Mouse (Mus musculus) forebrain, embryonic 10.5 days (tissue): Measurements from ENCODE around the gene Swsap1. TPM values are rescaled to one million over a fixed set of nuclear protein-coding genes. Genes with fewer than 3 reads are reported as not detected.

Source experiments
- DNase-seq: peaks from one replicate; pipeline ENCODE4 v3.0.0-alpha.2; 2017; ENCODE audit warnings: low spot score; ENCODE audit errors: extremely low spot score
- H3K27ac ChIP-seq: fragments of 300-500 bp; sonication (generic); 2 replicates; pipeline ENCODE4 v1.5.1; 2016; ENCODE audit warnings: mild to moderate bottlenecking
- H3K27me3 ChIP-seq: fragments of 300-500 bp; sonication (generic); 2 replicates; pipeline ENCODE4 v1.6.1; 2016; ENCODE audit warnings: mild to moderate bottlenecking; ENCODE audit not compliant: poor library complexity, severe bottlenecking
- H3K36me3 ChIP-seq: fragments of 300-500 bp; sonication (generic); replicated peaks from 2 replicates; pipeline ENCODE4 v1.6.1; 2016; ENCODE audit warnings: mild to moderate bottlenecking, moderate library complexity
- H3K4me1 ChIP-seq: fragments of 300-500 bp; sonication (generic); 2 replicates; pipeline ENCODE4 v1.6.1; 2016
- H3K4me3 ChIP-seq: fragments of 300-500 bp; sonication (generic); 2 replicates; pipeline ENCODE4 v1.5.1; 2016; ENCODE audit warnings: mild to moderate bottlenecking, moderate library complexity
- H3K9me3 ChIP-seq: fragments of 300-500 bp; sonication (generic); 2 replicates; pipeline ENCODE4 v1.6.1; 2016; ENCODE audit warnings: mild to moderate bottlenecking, moderate library complexity
- WGBS: fragments of 180-500 bp; shearing (Covaris S2); methylation state at CpG from one replicate; pipeline ENCODE4 v1.1.7; 2016; 5-methylcytosine and 5-hydroxymethylcytosine counted together
- polyA plus RNA-seq: library from polyadenylated mRNA; unstranded; fragments of >200 nt; fragmentation: Nextera tagmentation; extraction: Ambion mirVana; gene quantifications from 2 replicates; pipeline ENCODE4 v1.2.1, GENCODE M21; 2016

Gene Swsap1
- polyA plus RNA-seq, 1 experiment from 2014 or later: 9.6 TPM

DNA sequence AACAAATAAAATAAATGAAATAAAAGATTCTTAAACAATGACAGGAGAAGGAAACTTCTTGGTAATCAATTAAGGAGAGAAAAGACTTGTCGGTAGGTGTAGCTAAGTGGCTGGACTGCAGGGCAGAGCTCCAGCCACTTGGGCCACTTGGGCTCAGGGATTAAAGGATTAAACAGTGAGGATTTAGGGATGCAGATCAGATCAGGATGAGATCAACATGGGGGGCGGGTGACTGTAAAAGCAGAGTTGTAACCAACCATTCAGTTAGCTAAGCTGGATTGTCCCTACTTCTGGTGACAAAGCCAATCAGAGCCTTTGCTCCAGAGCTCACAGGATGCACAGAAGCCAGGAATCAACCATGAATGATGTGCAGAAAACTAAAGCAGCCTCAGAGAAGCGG is 28.4 kb downstream of the Swsap1 start:
- peaks cover 32% of the 10 kb centered on the region for H3K4me1 ChIP-seq
- WGBS: 14% methylated on average over 3 of the region's 3 CpGs
- H3K9me3 ChIP-seq: no peaks in the 10 kb centered on the region
- peaks cover 8% of the 10 kb centered on the region for H3K36me3 ChIP-seq
- no peak overlapping the region for H3K27ac ChIP-seq
- peaks cover 71% of the 10 kb centered on the region for H3K27me3 ChIP-seq
- no peak overlapping the region for H3K4me3 ChIP-seq
- DNase-seq: no peak

DNA sequence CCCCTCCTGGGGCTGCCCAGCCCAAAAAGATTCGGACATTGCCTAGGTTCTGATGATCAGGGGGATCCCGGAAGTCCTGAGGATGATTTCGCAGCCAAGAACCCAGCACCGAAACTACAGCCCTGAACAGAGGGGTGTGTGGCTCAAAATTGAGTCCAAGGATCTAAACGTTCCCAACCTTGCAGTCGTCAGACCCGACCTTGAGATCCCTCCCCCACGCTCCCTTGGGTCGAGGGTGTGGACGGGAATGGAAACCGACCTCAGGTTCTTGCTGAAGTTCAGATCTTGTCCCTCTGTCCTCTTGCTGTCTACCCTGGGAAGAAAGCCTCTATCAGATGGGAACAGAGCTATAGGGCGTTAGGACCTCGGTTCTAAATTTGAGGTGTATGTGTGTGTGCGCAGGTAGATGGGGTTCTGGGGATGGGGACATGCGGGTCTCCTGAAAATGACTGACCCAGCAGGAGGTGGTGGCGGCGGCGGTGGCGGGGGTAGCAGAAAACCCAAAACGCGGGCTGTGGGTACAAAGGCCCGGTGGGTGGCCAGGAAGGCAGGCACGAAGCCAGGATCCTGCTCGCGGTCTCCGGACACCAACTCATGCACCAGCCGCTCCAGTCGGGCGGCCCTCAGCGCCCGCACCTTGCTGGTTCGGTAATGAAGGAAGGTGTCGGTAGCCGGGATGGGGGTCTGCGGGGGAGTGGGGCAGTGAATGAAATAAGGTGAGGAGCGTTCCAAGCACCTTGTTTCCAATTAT is 32.2 kb downstream of the Swsap1 start:
- WGBS: 7% methylated on average over 36 of the region's 36 CpGs
- Histone ChIP-seq H3K27me3 (peaks cover 98% of the 10 kb centered on the region), H3K9me3 (no peaks in the 10 kb centered on the region), H3K4me1 (peaks cover 48% of the 10 kb centered on the region), H3K36me3 (no peaks in the 10 kb centered on the region), H3K4me3 (peak overlapping the region; percentile 63), H3K27ac (no peak overlapping the region)
- no peak for DNase-seq

DNA sequence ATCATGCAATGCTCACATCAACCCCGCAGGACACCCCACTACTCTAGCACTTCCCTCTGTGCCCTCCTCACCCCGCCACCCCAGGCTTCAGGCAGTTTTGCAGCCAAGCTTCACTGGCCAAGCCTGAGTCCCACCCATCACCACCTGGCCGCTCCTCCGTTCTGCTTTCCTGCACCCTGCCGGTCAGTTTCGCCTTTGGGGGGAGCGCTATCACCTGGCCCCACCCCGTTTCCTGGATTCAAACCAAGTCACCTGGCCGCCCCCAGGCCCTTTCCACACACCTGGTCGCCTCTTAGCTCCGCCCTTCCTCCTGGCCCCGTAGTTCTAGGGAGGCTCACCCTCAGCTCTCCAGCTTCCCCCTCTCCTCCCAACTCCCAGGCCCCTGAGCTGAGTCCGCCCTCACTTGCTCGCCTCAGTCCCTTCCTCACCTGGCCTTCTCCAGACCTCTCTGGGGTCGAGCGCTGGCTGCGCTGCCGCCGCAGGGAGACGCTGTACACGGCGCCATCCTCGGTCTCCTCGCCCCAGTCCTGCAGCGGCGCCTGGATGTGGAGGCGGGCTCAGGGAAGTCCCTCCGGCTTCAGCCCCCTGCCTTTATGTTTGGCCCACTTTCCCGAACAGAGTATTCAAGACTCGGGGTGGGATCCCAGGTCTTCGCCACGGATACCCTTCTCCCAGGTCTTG is 33.0 kb downstream of the Swsap1 start:
- peaks cover 47% of the 10 kb centered on the region for H3K4me1 ChIP-seq
- H3K4me3 ChIP-seq: peak overlapping the region; percentile 63
- WGBS: under 1% methylated on average over 32 of the region's 32 CpGs
- no peak for DNase-seq
- no peaks in the 10 kb centered on the region for H3K9me3 ChIP-seq
- H3K27me3 ChIP-seq: peaks cover 100% of the 10 kb centered on the region
- peak overlapping the region; percentile 48; the same call in 1 of the 2 replicates for H3K27ac ChIP-seq
- no peaks in the 10 kb centered on the region for H3K36me3 ChIP-seq

DNA sequence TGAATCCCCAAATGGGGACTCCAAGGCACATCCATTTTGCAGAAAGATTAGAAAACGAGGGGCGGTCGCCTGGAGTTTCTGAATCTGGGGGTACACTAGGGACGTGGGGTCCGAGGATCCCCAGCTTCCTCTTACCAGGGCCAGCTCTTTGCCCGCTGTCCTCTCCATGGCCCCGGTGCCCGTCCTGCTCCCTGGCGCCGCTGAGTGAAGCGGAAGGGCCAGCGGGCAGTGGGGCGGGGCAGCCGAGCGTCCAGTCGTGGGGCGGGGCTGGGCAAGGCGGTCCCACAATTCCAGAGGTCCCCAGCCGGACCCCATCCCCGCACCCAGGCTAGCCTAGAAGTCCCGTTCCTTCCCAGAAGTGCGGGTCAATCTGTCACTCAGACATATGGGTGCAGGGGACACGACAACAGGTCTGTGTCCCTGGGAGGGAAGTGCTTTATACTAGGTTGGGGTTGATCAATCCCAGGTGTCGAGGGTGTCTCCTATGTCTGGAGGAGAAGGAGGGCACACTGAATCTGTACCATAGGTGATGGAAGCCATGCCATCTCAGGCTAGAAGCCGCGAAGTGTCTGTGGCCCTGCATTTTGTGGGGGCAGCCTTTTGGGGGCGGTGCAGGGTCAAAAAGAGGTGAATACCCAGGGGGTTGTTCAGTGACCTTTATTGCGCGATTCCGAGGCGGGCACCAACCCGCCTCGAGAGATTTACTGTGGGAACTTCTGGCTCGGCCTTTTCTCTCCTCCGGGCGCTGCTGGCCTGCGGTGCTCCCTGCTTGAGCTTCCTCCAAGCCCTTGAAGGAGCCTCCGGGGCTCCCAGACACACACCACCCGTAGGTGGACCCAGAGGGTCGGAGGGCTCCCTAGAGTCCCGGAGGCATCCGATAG is 33.9 kb downstream of the Swsap1 start, which contains the start of gene Rgl3:
Gene Rgl3 (minus strand): TSS at position 217 of the 881 bp plus-strand sequence.
- no peaks in the 10 kb centered on the region for H3K9me3 ChIP-seq
- peak within 1 kb of the TSS; percentile 48; the same call in 1 of the 2 replicates for H3K27ac ChIP-seq
- no peaks in the 10 kb centered on the region for H3K36me3 ChIP-seq
- peak within 1 kb of the TSS; percentile 63 for H3K4me3 ChIP-seq
- H3K4me1 ChIP-seq: peaks cover 38% of the 10 kb centered on the region
- DNase-seq: peak; percentile 57
- 1% methylated on average over 42 of the region's 42 CpGs for WGBS
- peaks cover 93% of the 10 kb centered on the region for H3K27me3 ChIP-seq

DNA sequence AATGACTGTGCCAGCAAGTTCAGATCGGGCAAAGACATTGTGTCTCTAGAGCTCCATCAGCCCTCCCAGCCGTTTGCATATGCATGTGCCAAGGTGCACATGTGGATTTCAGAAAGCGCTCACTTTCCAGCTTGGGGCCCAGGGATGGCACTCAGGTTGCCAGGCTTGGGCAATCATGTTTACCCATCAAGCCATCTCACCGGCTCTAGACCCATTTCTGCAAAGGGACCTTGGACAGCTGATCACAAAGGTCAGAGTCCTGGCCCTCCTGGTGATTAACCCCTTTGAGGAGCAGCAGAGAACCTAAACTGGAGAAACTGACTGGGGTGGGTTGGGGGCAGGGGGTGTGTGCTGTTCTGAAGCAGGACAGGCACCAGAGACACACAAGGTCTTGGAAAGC is 36.7 kb downstream of the Swsap1 start:
- H3K4me3 ChIP-seq: no peak overlapping the region
- peaks cover 66% of the 10 kb centered on the region for H3K27me3 ChIP-seq
- DNase-seq: no peak
- H3K4me1 ChIP-seq: peaks cover 33% of the 10 kb centered on the region
- no peaks in the 10 kb centered on the region for H3K9me3 ChIP-seq
- 83% methylated on average over 4 of the region's 4 CpGs for WGBS
- no peak overlapping the region for H3K27ac ChIP-seq
- no peaks in the 10 kb centered on the region for H3K36me3 ChIP-seq

DNA sequence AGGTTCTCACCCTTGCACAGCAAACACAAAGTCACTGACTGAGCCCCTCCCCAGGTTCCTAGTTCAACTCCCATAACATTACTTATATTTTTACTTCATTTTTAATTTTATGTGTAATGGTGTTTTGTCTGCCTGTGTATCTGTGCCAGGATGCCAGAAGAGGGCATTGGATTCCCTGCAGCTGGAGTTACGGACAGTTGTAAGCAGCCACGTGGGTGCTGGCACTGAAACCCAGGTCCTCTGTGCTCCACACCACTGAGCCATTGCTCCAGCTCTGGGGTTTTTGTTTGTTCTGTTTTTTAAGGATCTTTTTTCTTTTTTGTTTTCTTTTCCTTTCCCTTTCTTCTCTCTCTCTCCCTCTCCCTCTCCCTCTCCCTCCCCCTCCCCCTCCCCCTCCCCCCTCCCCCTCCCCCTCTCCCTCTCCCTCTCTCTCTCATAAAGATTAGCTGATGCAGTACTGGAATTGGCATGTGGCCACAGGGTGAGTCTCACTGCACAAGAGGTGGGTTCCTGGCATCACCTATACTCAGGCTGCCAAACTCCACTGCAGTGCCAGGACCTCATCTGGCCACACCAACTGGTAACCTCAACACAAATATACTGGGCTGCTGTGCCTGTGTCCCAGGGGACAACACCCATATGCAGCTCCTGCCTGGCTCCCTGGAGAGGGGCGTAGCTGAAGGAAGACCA is 40.8 kb downstream of the Swsap1 start:
- Histone ChIP-seq H3K27me3 (peaks cover 25% of the 10 kb centered on the region), H3K4me1 (no peaks in the 10 kb centered on the region; the same call in 1 of the 2 replicates), H3K4me3 (no peak overlapping the region), H3K9me3 (no peaks in the 10 kb centered on the region), H3K27ac (no peak overlapping the region), H3K36me3 (no peaks in the 10 kb centered on the region)
- 85% methylated on average over 3 of the region's 3 CpGs for whole genome bisulfite sequencing
- no peak for DNase-seq

DNA sequence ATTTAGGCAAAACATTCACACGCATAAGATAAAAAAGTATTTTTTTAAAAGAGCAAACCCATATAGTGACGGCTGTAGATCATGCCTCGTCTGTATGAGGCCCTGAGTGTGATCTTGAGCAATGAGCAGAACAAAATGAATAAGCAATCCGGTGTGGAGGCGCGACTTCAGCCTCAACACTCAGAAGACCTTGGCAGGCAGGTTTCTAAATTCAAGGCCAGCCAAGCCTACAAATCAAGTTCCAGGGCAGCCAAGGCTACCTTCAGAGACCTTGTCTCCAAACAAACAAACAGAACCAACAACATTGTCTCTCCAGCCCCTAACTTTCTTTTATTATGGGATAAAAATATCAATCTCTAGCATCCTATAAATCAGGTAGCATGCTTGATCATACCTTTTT is 44.7 kb downstream of the Swsap1 start:
- peaks cover 30% of the 10 kb centered on the region for H3K4me1 ChIP-seq
- H3K9me3 ChIP-seq: no peaks in the 10 kb centered on the region
- peaks cover 17% of the 10 kb centered on the region for H3K36me3 ChIP-seq
- 92% methylated on average over 6 of the region's 6 CpGs for WGBS
- H3K27ac ChIP-seq: no peak overlapping the region
- DNase-seq: no peak
- H3K4me3 ChIP-seq: no peak overlapping the region
- no peaks in the 10 kb centered on the region for H3K27me3 ChIP-seq

DNA sequence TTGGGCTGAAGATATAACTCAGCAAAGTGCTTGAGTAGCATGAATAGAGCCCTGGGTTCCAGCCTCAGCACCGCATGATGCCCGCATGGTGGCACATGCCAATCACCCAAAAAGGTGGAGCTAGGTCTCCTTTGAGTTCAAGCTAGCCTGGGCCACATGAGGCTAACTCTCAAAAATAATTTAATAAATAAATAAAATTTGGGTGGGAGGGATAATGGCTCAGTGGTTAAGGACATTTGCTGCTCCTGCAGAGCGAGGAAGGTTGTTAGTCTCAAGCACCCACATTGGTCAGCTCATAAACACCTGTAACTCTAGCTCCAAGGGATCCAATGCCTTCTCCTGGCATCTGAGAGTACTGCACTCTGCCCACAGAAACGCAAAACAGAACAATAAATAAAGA is 46.1 kb downstream of the Swsap1 start:
- peak overlapping the region; percentile 82; the same call in 1 of the 2 replicates for H3K4me3 ChIP-seq

DNA sequence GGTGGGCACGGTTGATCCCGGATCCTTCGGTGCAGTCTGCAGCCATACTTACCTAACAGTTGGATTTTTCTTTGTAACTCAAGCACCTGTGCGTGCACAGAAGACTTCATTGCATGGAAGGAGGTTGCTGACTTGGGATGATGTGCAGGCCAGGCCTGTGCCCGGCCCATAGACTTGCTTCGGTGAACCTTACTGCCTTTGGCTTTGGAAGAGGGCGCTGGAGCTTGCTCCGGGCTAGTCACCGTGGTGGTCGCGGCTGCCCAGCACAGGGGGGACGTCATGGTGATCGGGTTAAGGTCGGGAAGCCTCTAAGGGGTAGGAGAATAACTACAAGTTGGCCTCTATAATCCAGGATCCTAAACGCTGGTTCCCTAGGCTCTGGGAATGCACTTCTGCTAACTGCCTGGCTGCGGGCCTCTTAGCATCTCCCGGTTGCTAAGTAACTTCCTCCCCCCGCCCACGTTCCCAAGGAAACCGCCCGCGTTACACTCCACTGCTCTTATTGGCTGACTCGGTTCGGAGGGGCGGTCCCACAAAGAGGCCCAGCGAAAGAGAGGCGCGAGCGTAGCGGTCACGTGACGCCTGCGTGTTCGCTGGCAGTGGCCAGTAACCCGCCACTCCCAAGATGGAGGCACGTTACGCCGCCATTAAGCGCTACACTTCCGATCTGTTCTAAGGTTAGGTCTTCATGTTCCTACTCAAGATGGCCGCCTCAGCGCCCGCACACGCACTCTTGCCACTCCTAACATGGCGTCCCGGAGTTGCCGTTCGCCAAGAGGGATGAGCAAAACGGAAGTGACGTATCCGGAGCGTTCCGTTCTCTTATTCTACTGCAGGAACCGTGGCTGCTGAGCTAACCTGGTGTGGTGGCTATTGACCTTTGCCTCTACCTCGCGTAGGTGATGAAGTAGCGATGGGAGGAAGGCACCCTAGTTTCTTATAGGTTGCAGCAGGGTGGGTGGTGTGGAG is 46.9 kb downstream of the Swsap1 start, which contains the start of the genes Ccdc151 and Prkcsh:
Gene Ccdc151 (minus strand): TSS at position 441 of the 969 bp plus-strand sequence.
Gene Prkcsh (plus strand): TSS at position 613 of the 969 bp plus-strand sequence.
- Histone ChIP-seq H3K36me3 (peaks cover 39% of the 10 kb centered on the region), H3K4me1 (peaks cover 30% of the 10 kb centered on the region), H3K27me3 (no peaks in the 10 kb centered on the region), H3K27ac (peak within 1 kb of the TSS; percentile 87), H3K4me3 (peak within 1 kb of the TSS; percentile 82), H3K9me3 (no peaks in the 10 kb centered on the region)
- peak; percentile 100 for DNase-seq
- 5% methylated on average over 57 of the region's 57 CpGs for WGBS

More for the DNA sequence above, 46.1 kb downstream of the Swsap1 start:
- Histone ChIP-seq H3K36me3 (peaks cover 30% of the 10 kb centered on the region), H3K27me3 (no peaks in the 10 kb centered on the region), H3K4me1 (peaks cover 30% of the 10 kb centered on the region), H3K27ac (no peak overlapping the region), H3K9me3 (no peaks in the 10 kb centered on the region)
- no peak for DNase-seq
- WGBS: 85% methylated on average over 4 of the region's 4 CpGs

DNA sequence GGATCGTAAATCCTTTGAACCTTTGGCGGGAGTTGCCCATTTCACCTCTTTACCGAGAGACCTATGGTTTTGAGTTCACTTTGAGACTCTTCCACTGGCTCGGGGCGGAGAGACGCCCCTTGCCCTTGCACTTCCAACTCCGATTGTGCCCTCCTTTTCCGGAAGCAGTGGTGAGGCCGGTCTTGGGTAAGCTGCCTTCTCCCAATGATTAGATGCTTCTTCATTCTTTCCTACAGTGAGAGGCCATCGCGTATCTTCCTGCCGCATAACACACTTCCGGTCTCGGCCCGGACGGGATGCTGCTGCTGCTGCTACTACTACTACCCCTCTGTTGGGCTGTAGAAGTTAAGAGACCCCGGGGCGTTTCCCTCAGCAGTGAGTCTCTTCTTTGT is 47.6 kb downstream of the Swsap1 start:
- H3K27ac ChIP-seq: peak overlapping the region; percentile 87
- under 1% methylated on average over 18 of the region's 18 CpGs for WGBS
- H3K4me1 ChIP-seq: peaks cover 30% of the 10 kb centered on the region
- H3K4me3 ChIP-seq: peak overlapping the region; percentile 82
- H3K27me3 ChIP-seq: no peaks in the 10 kb centered on the region
- no peak for DNase-seq
- H3K9me3 ChIP-seq: no peaks in the 10 kb centered on the region
- peaks cover 46% of the 10 kb centered on the region for H3K36me3 ChIP-seq

DNA sequence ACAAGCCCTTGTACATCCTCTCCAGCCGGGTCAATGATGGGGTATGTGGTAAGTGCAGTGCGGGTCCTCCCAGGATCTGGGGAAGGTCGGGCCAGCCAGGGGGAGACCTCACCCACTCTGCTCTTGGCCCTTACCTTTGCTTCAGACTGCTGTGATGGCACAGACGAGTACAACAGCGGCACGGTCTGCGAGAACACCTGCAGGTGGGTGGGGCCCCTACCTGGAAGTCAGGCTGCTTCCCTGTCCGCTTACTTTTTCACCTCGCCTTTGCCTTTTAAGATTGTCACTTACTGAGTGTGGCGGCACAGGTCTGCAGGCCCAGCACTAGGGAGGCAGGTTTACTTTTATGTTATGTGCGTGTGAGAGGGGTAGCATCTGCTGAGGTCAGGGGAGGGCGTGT is 49.0 kb downstream of the Swsap1 start:
- Histone ChIP-seq H3K4me3 (peak overlapping the region; percentile 82; the same call in 1 of the 2 replicates), H3K27ac (no peak overlapping the region), H3K4me1 (peaks cover 30% of the 10 kb centered on the region), H3K9me3 (no peaks in the 10 kb centered on the region), H3K36me3 (peaks cover 60% of the 10 kb centered on the region), H3K27me3 (no peaks in the 10 kb centered on the region)
- 93% methylated on average over 12 of the region's 12 CpGs for WGBS
- DNase-seq: no peak
